Mouse (Mus musculus): ENCODE data around the gene 1700123K08Rik.

DNA sequence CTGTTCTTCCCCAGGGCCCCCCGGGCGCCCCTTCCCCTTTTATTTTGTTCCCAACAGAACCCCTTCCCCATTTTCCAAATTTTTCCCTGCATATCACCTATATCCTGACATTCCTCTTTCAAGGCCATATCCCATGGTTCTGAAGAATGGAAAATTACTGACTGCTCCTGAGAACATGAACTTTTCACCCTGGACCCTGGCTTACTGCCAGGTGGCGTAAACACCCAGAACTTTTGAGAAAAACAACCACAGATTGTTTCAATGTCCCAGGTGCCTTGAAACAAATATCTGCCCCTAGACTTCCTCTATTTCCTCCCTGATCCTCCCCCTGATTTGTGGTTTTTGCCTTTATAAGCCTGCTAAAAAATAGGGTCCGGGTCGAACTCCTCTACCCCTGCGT, 22.9 kb upstream of the 1700123K08Rik start:
- TF ChIP-seq CTCF (IDR thresholded peaks at IDR 0.05) (no peak), EP300 (IDR thresholded peaks at IDR 0.05; ENCODE audit: insufficient read depth, low read depth, low read length) (no peak), POLR2A (IDR thresholded peaks at IDR 0.05; ENCODE audit: insufficient read depth, low read depth, low read length) (no peak)

All from heart, adult 2 months (tissue).